Mouse (Mus musculus): ENCODE results near the gene Wls. TPM values are rescaled to one million over a fixed set of nuclear protein-coding genes. Genes with fewer than 3 reads are reported as not detected.

The Wls gene
- total and polyA plus RNA-seq, 3 experiments = not detected

DNA sequence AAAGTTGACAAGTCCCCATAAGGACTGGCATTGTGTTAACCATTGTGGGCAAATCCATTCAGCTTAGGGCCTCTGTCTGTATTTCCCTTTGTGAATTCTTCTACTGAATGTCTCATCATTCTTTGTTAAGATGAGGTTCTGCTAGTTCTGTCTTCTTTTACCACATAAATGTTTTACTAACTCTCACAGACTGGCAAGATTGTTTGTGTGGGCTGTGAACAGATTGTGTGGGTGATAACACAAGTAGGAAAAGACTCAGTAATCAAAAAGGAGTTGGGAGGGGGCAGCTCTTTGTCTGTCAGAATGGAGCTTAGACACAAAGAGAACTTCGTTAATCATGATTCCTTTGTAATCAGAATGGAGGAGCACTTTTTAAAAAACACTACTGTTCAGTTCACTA lies 17.6 kb downstream of the Wls start:
- H3K4me3 ChIP-seq (replicated peaks in 1 of 3; ENCODE audit: low read depth in 2 of 3, low read length in 2 of 3, poor library complexity in 1 of 3) = no peak overlapping the region
- no peaks in the 10 kb centered on the region for H3K36me3 ChIP-seq (replicated peaks in 1 of 2; ENCODE audit: control insufficient read depth in 1 of 2, insufficient read depth in 1 of 2, low read length in 1 of 2)
- H3K4me2 ChIP-seq (ENCODE audit: insufficient read depth, low read depth, poor library complexity, severe bottlenecking) = no peak overlapping the region
- no peaks in the 10 kb centered on the region for H3K27me3 ChIP-seq (replicated peaks)
- H3K27ac ChIP-seq (ENCODE audit: insufficient read depth, low read depth) = no peak overlapping the region
- dilution Hi-C loops (cut with MboI; ENCODE audit: extremely low pct_ligation_motif_present, extremely low pct_unique_long_range_greater_than_20kb, low sequenced_read_pairs) (no loop called here), in situ Hi-C loops (cut with MboI; ENCODE audit: low pct_ligation_motif_present, low pct_unique_long_range_greater_than_20kb, low sequenced_read_pairs) (no loop called here)
- no peaks in the 10 kb centered on the region for H3K9me3 ChIP-seq (replicated peaks; ENCODE audit: low read length)
- no peaks in the 10 kb centered on the region for H3K79me2 ChIP-seq (replicated peaks; ENCODE audit: control insufficient read depth, extremely low read depth, insufficient read depth, poor library complexity, severe bottlenecking)
- H3K4me1 ChIP-seq (ENCODE audit: control insufficient read depth in 1 of 2, insufficient read depth in 2 of 2) = no peaks in the 10 kb centered on the region
- no peak for TF ChIP-seq CHD2 (IDR thresholded peaks at IDR 0.05; ENCODE audit: low read length)
- TF ChIP-seq ZKSCAN1 (IDR thresholded peaks at IDR 0.05; ENCODE audit: borderline replicate concordance, low read depth, low read length) = no peak
- no peak for TF ChIP-seq E2F4 (IDR thresholded peaks at IDR 0.05; ENCODE audit: insufficient replicate concordance, low read depth, low read length)
- no peak for TF ChIP-seq MAX (IDR thresholded peaks at IDR 0.05; ENCODE audit: low read length)
- TF ChIP-seq CHD1 (IDR thresholded peaks at IDR 0.05; ENCODE audit: low read depth, low read length) = no peak
- no peak for TF ChIP-seq USF1 (IDR thresholded peaks at IDR 0.05; ENCODE audit: low read depth, low read length)
- no peak for TF ChIP-seq IRF4 (IDR thresholded peaks at IDR 0.05; ENCODE audit: low read depth, low read length)
- no peak for TF ChIP-seq HCFC1 (IDR thresholded peaks at IDR 0.05; ENCODE audit: low read depth, low read length)
- TF ChIP-seq PAX5 (IDR thresholded peaks at IDR 0.05; ENCODE audit: low read length) = no peak
- no peak for TF ChIP-seq RAD21 (IDR thresholded peaks at IDR 0.05; ENCODE audit: low read depth, low read length)
- TF ChIP-seq SMC3 (IDR thresholded peaks at IDR 0.05; ENCODE audit: low read depth, low read length) = no peak
- no peak for TF ChIP-seq GABPA (IDR thresholded peaks at IDR 0.05; ENCODE audit: insufficient replicate concordance, low read depth, low read length)
- TF ChIP-seq MAFK (IDR thresholded peaks at IDR 0.05; ENCODE audit: insufficient replicate concordance, low read length) = no peak
- TF ChIP-seq EP300 (IDR thresholded peaks at IDR 0.05; ENCODE audit: low read length) = no peak
- no peak overlapping the region for H3K9ac ChIP-seq (ENCODE audit: insufficient read depth, low read depth)
- DNase-seq (ENCODE audit: extremely low read depth) = no peak

DNA sequence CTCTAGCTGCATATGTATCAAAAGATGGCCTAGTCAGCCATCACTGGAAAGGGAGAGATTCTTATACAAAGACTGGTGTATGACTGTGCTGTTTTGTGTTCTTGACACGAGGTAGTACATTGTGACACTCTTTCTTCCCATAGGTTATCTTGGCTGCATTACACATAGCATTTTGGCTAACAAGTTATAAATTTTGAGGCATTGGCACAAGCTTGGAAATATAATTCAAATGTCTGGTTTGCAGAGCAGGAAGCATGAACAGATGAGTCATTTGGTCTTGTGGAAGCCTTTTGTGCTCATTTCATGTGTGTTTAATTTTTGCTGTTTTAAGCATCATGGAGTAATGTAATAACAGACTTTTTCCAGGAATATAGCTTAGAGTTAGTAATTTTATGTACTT lies 26.2 kb downstream of the Wls start:
- Histone ChIP-seq H3K79me2 (replicated peaks; ENCODE audit: control insufficient read depth, extremely low read depth, insufficient read depth, poor library complexity, severe bottlenecking) (no peaks in the 10 kb centered on the region), H3K4me1 (ENCODE audit: control insufficient read depth in 1 of 2, insufficient read depth in 2 of 2) (no peaks in the 10 kb centered on the region), H3K4me2 (ENCODE audit: insufficient read depth, low read depth, poor library complexity, severe bottlenecking) (no peak overlapping the region), H3K27ac (ENCODE audit: insufficient read depth, low read depth) (no peak overlapping the region), H3K4me3 (replicated peaks in 1 of 3; ENCODE audit: low read depth in 2 of 3, low read length in 2 of 3, poor library complexity in 1 of 3) (no peak overlapping the region), H3K27me3 (replicated peaks) (no peaks in the 10 kb centered on the region), H3K9me3 (replicated peaks; ENCODE audit: low read length) (no peaks in the 10 kb centered on the region), H3K36me3 (replicated peaks in 1 of 2; ENCODE audit: control insufficient read depth in 1 of 2, insufficient read depth in 1 of 2, low read length in 1 of 2) (no peaks in the 10 kb centered on the region), H3K9ac (ENCODE audit: insufficient read depth, low read depth) (no peak overlapping the region)
- in situ Hi-C loops (cut with MboI; ENCODE audit: low pct_ligation_motif_present, low pct_unique_long_range_greater_than_20kb, low sequenced_read_pairs) = no loop called here
- dilution Hi-C loops (cut with MboI; ENCODE audit: extremely low pct_ligation_motif_present, extremely low pct_unique_long_range_greater_than_20kb, low sequenced_read_pairs) = no loop called here
- no peak for TF ChIP-seq UBTF (IDR thresholded peaks at IDR 0.05; ENCODE audit: low read depth, low read length)
- no peak for DNase-seq (ENCODE audit: extremely low read depth)

DNA sequence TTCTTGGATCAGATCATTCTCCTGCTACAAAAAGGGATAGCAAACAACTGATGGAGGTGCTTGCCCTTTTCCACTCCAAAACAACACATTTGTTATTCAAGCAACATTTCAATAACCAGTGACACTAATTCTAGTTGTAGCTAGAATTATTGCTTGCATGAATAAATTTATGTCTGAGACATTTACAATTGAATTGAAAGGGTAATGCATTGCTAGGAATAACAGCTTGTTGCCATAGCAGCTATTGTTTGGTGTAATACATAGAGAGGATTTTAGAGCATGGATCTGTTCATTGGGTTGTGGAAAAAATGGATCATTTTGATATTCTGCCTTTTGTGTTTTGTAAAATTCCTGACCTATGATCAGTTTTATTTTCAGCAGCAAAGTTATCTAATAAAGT lies 39.5 kb downstream of the Wls start:
- TF ChIP-seq EP300 (IDR thresholded peaks at IDR 0.05; ENCODE audit: low read length) (no peak), CHD2 (IDR thresholded peaks at IDR 0.05; ENCODE audit: low read length) (no peak)
- H3K79me2 ChIP-seq (replicated peaks; ENCODE audit: control insufficient read depth, extremely low read depth, insufficient read depth, poor library complexity, severe bottlenecking) = no peaks in the 10 kb centered on the region
- H3K36me3 ChIP-seq (replicated peaks in 1 of 2; ENCODE audit: control insufficient read depth in 1 of 2, insufficient read depth in 1 of 2, low read length in 1 of 2) = no peaks in the 10 kb centered on the region
- H3K4me3 ChIP-seq (replicated peaks in 1 of 3; ENCODE audit: low read depth in 2 of 3, low read length in 2 of 3, poor library complexity in 1 of 3) = no peak overlapping the region
- no peaks in the 10 kb centered on the region for H3K4me1 ChIP-seq (ENCODE audit: control insufficient read depth in 1 of 2, insufficient read depth in 2 of 2)
- H3K9ac ChIP-seq (ENCODE audit: insufficient read depth, low read depth) = no peak overlapping the region
- no peak overlapping the region for H3K4me2 ChIP-seq (ENCODE audit: insufficient read depth, low read depth, poor library complexity, severe bottlenecking)
- no peak overlapping the region for H3K27ac ChIP-seq (ENCODE audit: insufficient read depth, low read depth)
- in situ Hi-C loops (cut with MboI; ENCODE audit: low pct_ligation_motif_present, low pct_unique_long_range_greater_than_20kb, low sequenced_read_pairs) (no loop called here), dilution Hi-C loops (cut with MboI; ENCODE audit: extremely low pct_ligation_motif_present, extremely low pct_unique_long_range_greater_than_20kb, low sequenced_read_pairs) (no loop called here)
- H3K9me3 ChIP-seq (replicated peaks; ENCODE audit: low read length) = no peaks in the 10 kb centered on the region
- DNase-seq (ENCODE audit: extremely low read depth) = no peak
- no peaks in the 10 kb centered on the region for H3K27me3 ChIP-seq (replicated peaks)
